Mouse (Mus musculus): ENCODE data around the gene Myo19.
"Not testable (repeated sequence)": the region's sequence is repeated elsewhere in the genome, so short reads cannot be mapped to it uniquely, and the experiment has no call there.

Myo19 gene

DNA sequence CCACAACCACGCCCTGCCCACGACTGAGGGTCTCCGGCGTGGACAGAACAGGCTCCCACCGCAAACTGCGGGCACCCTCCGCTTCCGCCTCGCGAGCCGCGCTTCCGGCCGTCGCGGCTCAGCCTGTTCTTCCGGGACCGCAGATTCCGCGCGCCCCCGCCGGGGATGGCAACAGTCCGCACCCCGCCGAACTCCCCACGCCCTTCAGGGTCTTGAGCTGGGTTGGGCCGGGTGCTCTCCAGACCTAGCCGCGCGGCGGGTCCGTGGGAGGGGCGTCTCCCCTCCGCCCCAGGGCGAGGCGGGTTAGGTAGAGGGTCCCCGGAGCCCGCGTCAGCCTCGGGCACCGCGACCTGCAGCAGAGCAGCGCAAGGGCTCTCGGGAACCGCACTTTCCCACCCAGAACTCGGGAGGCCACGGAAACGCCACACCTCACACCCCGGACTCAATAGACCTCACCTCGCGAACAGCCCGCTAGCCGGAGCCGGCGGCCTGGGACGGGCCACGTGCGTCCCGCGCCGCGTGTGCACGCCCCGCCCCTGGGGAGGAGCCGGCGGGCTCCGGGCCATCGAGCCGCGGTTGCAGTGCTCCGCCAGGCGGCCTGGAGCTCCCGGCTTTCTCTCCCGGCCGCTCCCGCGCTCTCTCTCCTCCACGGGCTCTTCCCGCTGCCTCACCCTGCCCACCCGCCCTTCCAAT lies at the start of gene Myo19, which contains the start of gene Pigw:
Gene Myo19 (plus strand): TSS at position 377 of the 693 bp plus-strand sequence.
Gene Pigw (minus strand): TSS at position 514 of the 693 bp plus-strand sequence.
- peak; percentile 57 for DNase-seq (ENCODE audit: low read depth)

DNA sequence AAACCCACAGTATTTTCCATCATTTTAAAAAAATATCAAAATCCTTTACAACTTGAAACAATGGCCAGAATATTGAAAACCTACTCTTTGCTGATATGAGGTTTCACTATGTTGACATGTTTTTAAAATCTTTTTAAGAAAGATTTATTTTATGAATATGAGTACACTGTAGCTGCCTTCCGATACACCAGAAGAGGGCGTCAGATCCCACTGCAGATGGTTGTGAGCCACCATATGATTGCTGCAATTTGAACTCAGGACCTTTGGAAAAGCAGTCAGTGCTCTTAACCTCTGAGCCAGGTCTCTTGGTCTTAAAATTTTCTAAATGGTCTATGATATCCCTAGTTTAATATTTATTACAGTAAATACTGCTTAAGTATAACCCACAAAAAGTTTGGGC lies 40.6 kb upstream of the Myo19 start:
- no peak for DNase-seq (ENCODE audit: low read depth)

- DNase-seq (ENCODE audit: low read depth), result no peak
Measured at GRCm38 (mm10) chr11:84846741-84847474, 33.0 kb upstream of the Myo19 start.

DNA sequence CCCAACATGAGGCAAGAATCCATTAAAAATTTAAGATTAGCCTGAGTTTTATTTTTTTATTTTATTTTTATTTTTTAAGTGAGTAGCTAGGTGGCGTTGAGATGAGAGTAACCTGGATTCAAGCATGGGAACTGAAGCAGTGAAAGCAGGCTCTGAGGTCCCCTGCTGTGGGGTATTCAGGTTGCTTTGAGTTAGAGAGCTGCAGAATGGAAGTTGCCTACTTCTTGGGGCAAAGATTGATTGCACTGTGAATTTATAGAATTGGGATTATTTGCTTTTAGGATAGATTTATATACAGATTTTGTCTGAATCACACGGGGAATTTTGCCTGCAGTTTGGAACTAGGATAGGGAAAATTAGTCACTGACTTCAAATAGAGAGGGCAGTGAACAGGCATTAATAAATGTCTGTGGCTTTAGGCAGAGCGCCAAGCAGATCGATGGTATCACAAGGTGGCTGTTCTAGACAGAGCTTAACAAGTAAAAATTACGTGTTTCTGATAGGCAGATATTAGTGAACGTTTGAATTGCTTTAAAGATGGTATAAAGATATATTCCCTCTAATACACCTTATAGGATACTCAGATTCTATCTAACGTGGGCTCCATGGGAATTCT lies 32.4 kb upstream of the Myo19 start:
- no peak for DNase-seq (ENCODE audit: low read depth)

- no peak for DNase-seq (ENCODE audit: low read depth)
Measured at GRCm38 (mm10) chr11:84855285-84855684, 24.7 kb upstream of the Myo19 start.

DNA sequence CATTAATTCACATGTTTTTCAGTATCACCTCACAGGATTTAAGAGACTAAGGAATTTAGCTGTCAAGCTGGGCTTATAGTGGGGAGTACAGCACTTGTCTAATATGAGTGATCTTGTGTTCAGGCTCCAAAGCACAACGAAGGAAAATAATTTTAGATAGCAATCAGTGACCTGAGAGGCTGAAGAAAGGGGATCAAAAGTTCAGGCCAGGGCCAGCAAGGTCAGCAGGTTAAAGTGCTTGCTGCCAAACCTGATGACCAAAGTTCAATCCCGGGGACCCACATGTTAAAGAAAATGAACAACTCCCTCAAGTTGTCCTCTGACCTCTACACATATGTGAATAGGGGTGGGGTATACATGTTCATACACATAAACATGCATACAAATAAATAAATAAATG lies 14.7 kb upstream of the Myo19 start:
- no peak for DNase-seq (ENCODE audit: low read depth)

- no peak for DNase-seq (ENCODE audit: low read depth)
Measured at GRCm38 (mm10) chr11:84867586-84867985, 12.4 kb upstream of the Myo19 start.

GRCm38 (mm10) chr11:84868786-84869259 lies 11.1 kb upstream of the Myo19 start:
- no peak for DNase-seq (ENCODE audit: low read depth)

DNA sequence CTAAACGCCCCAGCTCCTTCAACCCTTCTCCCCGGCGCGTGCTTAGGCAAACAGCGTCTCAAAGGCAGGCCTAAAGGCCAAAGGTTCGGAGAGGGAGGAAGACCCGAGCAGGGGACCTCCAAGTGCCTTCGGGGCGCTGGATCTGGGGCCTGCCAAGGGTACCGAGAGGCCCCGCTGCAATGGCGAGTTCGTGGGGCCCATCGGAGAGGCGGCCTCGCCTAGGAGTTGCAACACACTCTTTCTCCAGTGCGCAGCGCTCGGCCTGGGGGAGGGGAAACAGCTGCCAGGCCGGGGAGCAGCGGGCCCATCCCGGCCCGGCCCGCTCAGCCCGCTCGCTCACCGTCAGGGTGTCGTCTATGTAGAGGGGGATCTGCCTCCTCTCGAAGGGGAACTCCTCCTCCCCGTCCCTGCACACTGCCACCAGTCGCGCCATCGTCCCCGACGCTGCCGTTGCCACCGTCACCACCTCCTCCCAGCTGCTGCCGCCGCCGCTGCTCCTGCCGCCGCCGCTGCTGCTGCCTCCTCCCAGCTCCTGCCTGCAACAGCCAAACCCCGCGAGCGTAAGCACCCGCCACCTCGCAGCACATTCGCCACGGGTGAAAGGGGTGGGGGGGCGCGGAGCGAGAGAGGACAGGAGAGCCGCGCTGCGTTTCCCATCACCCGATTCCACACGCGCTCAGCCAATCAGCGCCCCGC lies 10.3 kb upstream of the Myo19 start:
- peak; percentile 85 for DNase-seq (ENCODE audit: low read depth)

GRCm38 (mm10) chr11:84870337-84871043 lies 9.5 kb upstream of the Myo19 start, which contains the start of gene Ggnbp2:
TSS of gene Ggnbp2 (minus strand) at chr11:84870817.
- peak; percentile 84 for DNase-seq (ENCODE audit: low read depth)

DNA sequence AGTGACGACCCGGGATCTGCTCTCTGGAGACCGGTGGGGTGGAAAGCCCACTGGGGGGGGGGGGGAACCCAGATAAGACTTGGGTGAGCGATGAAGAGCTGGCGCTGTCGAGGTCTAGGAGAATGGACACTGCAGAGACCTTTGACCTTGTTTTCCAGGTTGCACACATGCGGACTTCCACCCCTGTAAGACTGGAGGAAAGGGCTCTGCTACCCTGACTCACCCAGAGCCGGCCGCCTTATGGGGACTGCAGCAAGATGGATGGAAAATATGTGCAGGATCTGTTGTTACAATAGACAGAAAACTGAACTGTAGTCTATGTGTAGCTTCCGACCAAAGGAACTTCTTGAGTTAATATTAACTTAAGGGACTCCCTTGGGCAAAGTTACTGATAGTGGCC lies 8.9 kb upstream of the Myo19 start:
- no peak for DNase-seq (ENCODE audit: low read depth)

DNA sequence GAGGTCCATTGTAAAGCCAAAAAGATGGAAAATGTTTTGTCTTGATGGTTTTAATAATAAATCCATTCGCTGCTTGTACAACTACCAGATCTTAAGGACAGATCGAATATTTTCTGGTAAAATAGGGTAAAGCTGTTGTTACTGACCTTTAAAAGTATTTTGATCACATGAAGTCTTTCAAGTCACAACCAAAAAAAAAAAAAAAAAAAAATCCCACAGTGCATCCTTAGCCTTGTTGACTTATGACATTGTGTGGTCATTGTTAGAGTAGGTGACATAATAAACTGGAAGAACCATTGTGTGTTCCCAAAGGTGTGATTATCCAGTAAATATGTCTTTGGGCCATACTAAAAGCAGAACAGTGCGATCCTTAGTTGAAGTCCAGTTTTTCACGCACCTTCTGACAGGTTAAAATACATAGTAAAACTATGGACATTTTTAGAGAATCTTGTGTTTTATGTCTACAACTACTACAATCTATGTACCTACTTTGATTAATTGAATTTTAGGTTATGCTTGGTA lies 8.3 kb upstream of the Myo19 start:
- DNase-seq (ENCODE audit: low read depth), result no peak

DNA sequence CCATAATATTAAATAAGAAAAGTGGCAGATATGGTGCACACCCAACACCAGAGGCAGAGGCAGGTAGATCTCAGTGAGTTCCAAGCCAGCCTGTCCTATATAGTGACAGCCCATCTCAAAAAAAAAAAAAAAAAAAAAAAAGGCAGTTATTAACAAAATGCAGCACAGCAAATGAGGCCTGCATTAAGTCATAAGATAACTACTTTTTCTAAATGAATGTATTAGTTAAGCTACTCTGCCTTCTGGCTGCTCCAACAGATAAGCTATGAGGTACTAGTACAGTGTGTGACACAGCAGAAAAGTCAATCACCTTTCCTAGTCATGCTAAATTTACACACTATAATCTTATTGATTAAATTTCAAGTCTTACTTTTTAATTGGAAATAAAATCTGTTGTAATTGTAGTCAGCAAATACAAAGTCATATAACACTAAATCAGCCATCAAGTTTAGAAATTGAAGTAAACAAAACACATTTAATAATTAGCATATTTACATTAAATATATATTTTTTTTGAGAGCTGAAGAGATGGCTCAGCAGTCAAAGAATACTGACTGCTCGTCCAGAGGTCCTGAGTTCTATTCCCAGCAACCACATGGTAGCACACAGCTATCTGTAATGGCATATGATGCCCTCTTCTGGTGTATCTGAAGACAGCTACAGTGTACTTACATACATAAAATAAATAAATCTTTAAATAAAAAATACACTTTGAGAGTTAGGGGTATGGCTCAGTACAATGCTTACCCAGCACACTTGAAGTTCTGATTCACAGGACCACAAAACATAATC lies 6.7 kb upstream of the Myo19 start:
- no peak for DNase-seq (ENCODE audit: low read depth)

- DNase-seq (ENCODE audit: low read depth), result not testable (repeated sequence)
Measured at GRCm38 (mm10) chr11:84876020-84876419, 3.9 kb upstream of the Myo19 start.

DNA sequence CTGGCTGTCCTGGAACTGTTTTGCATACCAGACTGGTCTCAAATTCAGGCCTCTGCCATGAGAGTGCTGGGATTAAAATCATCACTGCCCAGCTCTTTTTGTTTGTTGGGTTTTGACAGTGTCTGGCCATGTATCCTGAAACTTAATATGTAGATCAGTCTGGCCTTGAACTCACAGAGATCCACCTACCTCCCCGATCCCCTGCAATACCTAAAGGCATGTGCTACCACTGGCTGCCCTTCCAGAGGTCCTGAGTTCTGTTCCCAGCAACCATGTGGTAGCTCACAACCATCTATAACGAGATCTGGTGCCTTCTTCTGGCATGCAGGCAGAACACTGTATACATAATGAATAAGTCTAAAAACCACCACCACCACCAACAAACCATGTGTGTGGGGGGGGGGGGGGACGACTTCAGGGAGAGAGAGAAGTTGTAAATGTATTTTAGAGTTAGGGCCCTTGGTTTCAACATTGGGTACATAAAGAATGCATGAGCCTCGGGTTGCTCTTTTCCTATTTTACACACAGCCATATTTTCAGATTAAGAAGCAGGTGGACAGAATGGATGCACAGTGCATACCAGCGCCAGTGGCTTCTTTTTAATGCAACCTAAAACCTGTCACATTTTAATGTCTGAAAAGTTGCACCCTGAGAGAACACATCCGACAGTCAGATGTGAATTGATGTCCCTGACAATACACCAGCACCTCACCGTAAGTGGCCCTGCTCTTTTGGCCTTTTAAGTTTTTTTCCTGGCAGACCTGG lies 759 bp upstream of the Myo19 start:
- no peak for DNase-seq (ENCODE audit: low read depth)

DNA sequence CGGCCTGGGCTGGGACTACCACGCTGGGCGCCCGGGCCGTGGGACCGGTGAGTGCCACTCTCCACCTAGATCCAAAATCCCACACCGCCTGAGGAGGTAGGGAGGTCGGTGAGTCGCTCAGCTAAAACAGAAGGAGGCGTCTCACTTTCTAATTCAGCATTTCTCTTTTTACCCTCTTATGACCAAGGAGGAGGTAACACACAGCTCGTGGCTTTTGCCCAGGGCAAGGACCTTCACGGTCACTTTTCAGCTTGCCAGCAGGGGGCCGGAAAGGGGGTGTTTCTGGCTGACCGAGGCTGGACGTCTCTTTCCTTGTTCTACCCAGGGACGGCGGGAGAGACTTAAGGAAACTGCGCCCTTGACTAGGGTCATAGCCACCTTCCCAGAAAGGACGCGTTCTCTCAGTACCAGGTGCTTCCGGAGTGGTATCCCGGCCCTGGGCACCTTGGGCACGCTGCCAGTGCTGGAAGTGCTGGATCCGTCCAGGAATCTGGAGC lies 565 bp downstream of the Myo19 start:
- DNase-seq (ENCODE audit: low read depth), result no peak

- no peak for DNase-seq (ENCODE audit: low read depth)
Measured at GRCm38 (mm10) chr11:84880971-84881370, 1.0 kb downstream of the Myo19 start.

DNA sequence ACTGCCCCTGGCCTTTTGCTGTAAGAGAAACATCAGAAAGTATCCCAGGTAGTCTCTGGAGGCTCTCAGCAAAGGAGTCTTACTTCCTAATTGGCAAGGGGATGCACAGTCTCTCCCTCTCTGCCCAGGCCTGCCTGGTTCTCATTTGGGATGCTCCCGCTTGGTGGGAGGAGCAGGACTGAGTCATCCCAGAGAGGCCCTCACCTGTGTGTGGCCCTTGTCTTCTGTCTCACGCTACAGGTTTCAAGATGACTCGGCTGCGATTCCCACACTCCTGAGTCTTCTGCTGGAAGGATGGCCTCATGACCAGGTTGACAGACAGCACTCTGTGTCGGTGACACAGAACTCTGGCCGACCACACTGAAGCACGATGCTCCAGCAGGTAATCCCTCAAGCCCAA lies 2.4 kb downstream of the Myo19 start:
- no peak for DNase-seq (ENCODE audit: low read depth)

- DNase-seq (ENCODE audit: low read depth), result no peak
Measured at GRCm38 (mm10) chr11:84885238-84885637, 5.3 kb downstream of the Myo19 start.

GRCm38 (mm10) chr11:84886236-84886635 lies 6.3 kb downstream of the Myo19 start:
- DNase-seq (ENCODE audit: low read depth), result no peak

Data from c-Kit-positive CD71-negative TER-119-negative erythroid progenitor cells, embryonic 14.5 days (primary cell).